Mouse (Mus musculus): ENCODE measurements around the gene Per2.
A peak's percentile ranks its signal among the peaks of the same experiment; 100 is the strongest.
"Not testable (repeated sequence)": the region's sequence is repeated elsewhere in the genome, so short reads cannot be mapped to it uniquely, and the experiment has no call there.

Gene Per2

GRCm38 (mm10) chr1:91459059-91459809, at the start of gene Per2:
Gene Per2, minus strand, starts transcription at chr1:91459324.
- DNase-seq = peak; percentile 99

GRCm38 (mm10) chr1:91504615-91505014, 45.5 kb upstream of the Per2 start:
- no peak for DNase-seq

- no peak for DNase-seq
These were observed 39.5 kb upstream of the Per2 start for GRCm38 (mm10) chr1:91498579-91498978.

GRCm38 (mm10) chr1:91495321-91495720, 36.2 kb upstream of the Per2 start:
- no peak for DNase-seq

- DNase-seq = peak; percentile 95
These were observed 35.5 kb upstream of the Per2 start, which contains the start of gene Traf3ip1 for GRCm38 (mm10) chr1:91494457-91495140. Gene Traf3ip1, plus strand, starts transcription at chr1:91494647.

GRCm38 (mm10) chr1:91493938-91494337, 34.8 kb upstream of the Per2 start:
- no peak for DNase-seq

GRCm38 (mm10) chr1:91492740-91493139, 33.6 kb upstream of the Per2 start:
- DNase-seq = no peak

GRCm38 (mm10) chr1:91490322-91490721, 31.2 kb upstream of the Per2 start:
- no peak for DNase-seq

GRCm38 (mm10) chr1:91486165-91486564, 27.0 kb upstream of the Per2 start:
- no peak for DNase-seq

GRCm38 (mm10) chr1:91485422-91485821, 26.3 kb upstream of the Per2 start:
- no peak for DNase-seq

- no peak for DNase-seq
These were observed 24.9 kb upstream of the Per2 start for GRCm38 (mm10) chr1:91484011-91484346.

- peak; percentile 93 for DNase-seq
These were observed 24.3 kb upstream of the Per2 start for GRCm38 (mm10) chr1:91483304-91484010.

GRCm38 (mm10) chr1:91482616-91483211, 23.6 kb upstream of the Per2 start:
- peak; percentile 18 for DNase-seq

GRCm38 (mm10) chr1:91478958-91479357, 19.8 kb upstream of the Per2 start:
- no peak for DNase-seq

- not testable (repeated sequence) for DNase-seq
These were observed 19.0 kb upstream of the Per2 start for GRCm38 (mm10) chr1:91478145-91478544.

- no peak for DNase-seq
These were observed 10.8 kb upstream of the Per2 start for GRCm38 (mm10) chr1:91469888-91470419.

- no peak for DNase-seq
These were observed 7.1 kb upstream of the Per2 start for GRCm38 (mm10) chr1:91466186-91466585.

- DNase-seq = peak; percentile 28
These were observed 6.1 kb upstream of the Per2 start for GRCm38 (mm10) chr1:91465244-91465643.

- peak; percentile 11 for DNase-seq
These were observed 5.3 kb upstream of the Per2 start for GRCm38 (mm10) chr1:91464436-91464835.

GRCm38 (mm10) chr1:91463336-91463995, 4.3 kb upstream of the Per2 start:
- DNase-seq = no peak

GRCm38 (mm10) chr1:91460564-91460963, 1.4 kb upstream of the Per2 start:
- peak; percentile 14 for DNase-seq

GRCm38 (mm10) chr1:91460069-91460468, 945 bp upstream of the Per2 start:
- no peak for DNase-seq
